ENCODE assay signal across 8 mouse cellular contexts in the genomic region with DNA sequence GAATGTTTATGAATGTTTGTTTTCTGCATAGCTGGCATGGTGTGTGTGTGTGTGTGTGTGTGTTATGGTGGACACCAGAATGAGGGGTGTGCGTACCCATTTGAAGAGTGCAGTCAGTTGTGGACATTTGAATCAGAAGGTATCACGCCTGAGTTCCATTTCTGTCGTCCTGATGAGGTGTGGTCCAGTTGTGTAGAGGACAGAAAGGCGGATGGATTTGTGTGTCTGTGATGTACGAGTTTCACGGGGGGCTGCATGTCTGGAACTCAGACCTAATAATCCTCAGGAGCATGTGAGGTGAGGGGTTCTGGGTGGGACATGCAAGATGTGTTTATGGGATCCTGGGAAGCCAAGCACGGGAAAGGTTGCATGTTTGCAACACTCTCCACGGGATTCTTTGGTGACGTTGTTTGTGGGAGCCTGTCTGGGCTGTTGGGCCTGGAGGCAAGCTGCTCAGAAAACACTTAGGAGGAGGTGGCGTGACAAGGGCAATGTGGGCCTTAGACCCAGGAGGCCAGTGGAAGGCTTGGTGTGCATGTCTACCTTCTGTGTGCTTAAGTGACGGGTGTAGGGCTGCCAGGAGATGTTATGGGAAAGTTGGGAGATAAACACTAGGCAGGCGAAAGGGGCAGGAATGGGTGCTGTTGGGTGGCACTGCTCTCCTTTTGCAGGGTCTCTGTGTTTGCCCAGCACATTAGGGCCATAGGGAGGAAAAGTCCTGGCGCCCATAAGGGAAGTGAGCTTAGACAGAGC. TPM values are rescaled to one million over a fixed set of nuclear protein-coding genes. Genes with fewer than 3 reads are reported as not detected.
DNase-seq lines count a peak whose midpoint lies in the region; ATAC-seq and TF ChIP-seq lines count a peak whose summit lies in the region.

No protein-coding gene starts in this region.

- peaks cover 16% of the 10 kb centered on the region for H3K27me3 ChIP-seq in erythroblast, embryonic 14.5 days (ENCODE audit: control insufficient read depth)
- no peaks in the 10 kb centered on the region for H3K27me3 ChIP-seq in midbrain, embryonic 11.5 days (ENCODE audit: control insufficient read depth, insufficient read depth, low read length)

- H3K36me3 ChIP-seq in erythroblast, embryonic 14.5 days (ENCODE audit: control insufficient read depth): no peaks in the 10 kb centered on the region
- no peaks in the 10 kb centered on the region for H3K36me3 ChIP-seq in midbrain, embryonic 11.5 days (ENCODE audit: control insufficient read depth, insufficient read depth, low read length)

- no peak for ATAC-seq in midbrain, embryonic 11.5 days (ENCODE audit: low FRiP score)

- peaks cover 31% of the 10 kb centered on the region for H3K4me1 ChIP-seq in erythroblast, embryonic 14.5 days (ENCODE audit: control insufficient read depth)
- peaks cover 5% of the 10 kb centered on the region; the same call in 1 of the 2 replicates for H3K4me1 ChIP-seq in midbrain, embryonic 11.5 days (ENCODE audit: control insufficient read depth, insufficient read depth, low read length)

- H3K4me2 ChIP-seq in midbrain, embryonic 11.5 days: peak overlapping the region; percentile 85

- no peak overlapping the region for H3K9ac ChIP-seq in midbrain, embryonic 11.5 days (ENCODE audit: low read length)

- 65% methylated on average over 13 of the region's 13 CpGs for WGBS in midbrain, embryonic 11.5 days

- peak overlapping the region; percentile 94 for H3K4me3 ChIP-seq in gastrocnemius, adult 2 months
- H3K4me3 ChIP-seq in erythroblast, embryonic 14.5 days (replicated peaks): peak overlapping the region; percentile 71
- peak overlapping the region; percentile 75 for H3K4me3 ChIP-seq in midbrain, embryonic 11.5 days (ENCODE audit: low read depth, low read length)

- TF ChIP-seq CTCF in gastrocnemius, adult 2 months (IDR thresholded peaks at IDR 0.05): no peak

- H3K9me3 ChIP-seq in erythroblast, embryonic 14.5 days (ENCODE audit: control insufficient read depth, low read length): no peaks in the 10 kb centered on the region
- H3K9me3 ChIP-seq in midbrain, embryonic 11.5 days (ENCODE audit: control insufficient read depth, low read length): no peaks in the 10 kb centered on the region

- H3K27ac ChIP-seq in gastrocnemius, adult 2 months: peak overlapping the region; percentile 99
- no peak overlapping the region for H3K27ac ChIP-seq in midbrain, embryonic 11.5 days (ENCODE audit: low read depth, low read length)

- DNase-seq in gastrocnemius, adult 2 months: no peak
- DNase-seq in gastrocnemius, postnatal 25 days: no peak
- DNase-seq in kidney, adult 9 months: peak; percentile 20
- DNase-seq in midbrain, embryonic 11.5 days (ENCODE audit: low spot score, missing footprints): peak; percentile 89
- no peak for DNase-seq in thymus, postnatal 14 days
- DNase-seq in layer of hippocampus, adult 11-12 months (ENCODE audit: low spot score): no peak
- no peak for DNase-seq in embryo, embryonic 10.5 days (ENCODE audit: low spot score)

- intact Hi-C loops in gastrocnemius, adult 2 months (cut with DNase I): no loop called here

RNA-seq across cellular contexts. Expression of gene Zbtb4, which starts 1.3 kb away (rescaled TPM):
- 10 to 100 TPM; 29.3 to 35.9 TPM for total RNA-seq in gastrocnemius, adult 2 months (2021)
- total RNA-seq in gastrocnemius, postnatal 25 days (2021): 10 to 100 TPM; 23.0 to 28.1 TPM
- 0.07 and 0.33 TPM in 2 replicates for polyA plus RNA-seq in erythroblast, embryonic 14.5 days (2012)
- polyA plus RNA-seq in midbrain, embryonic 11.5 days (2014; fragmentation: Nextera tagmentation; extraction: Ambion mirVana): 0.90 and 0.91 TPM in 2 replicates

RNA-seq across cellular contexts. Expression of gene Slc35g3, which starts 5.3 kb away (rescaled TPM):
- not detected for total RNA-seq in gastrocnemius, adult 2 months (2021)
- total RNA-seq in gastrocnemius, postnatal 25 days (2021): not detected
- polyA plus RNA-seq in erythroblast, embryonic 14.5 days (2012): not detected in 2 replicates
- polyA plus RNA-seq in midbrain, embryonic 11.5 days (2014; fragmentation: Nextera tagmentation; extraction: Ambion mirVana): not detected in 2 replicates

RNA-seq across cellular contexts. Expression of gene Polr2a, which starts 8.6 kb away (rescaled TPM):
- total RNA-seq in gastrocnemius, adult 2 months (2021): 10 to 100 TPM; 26.9 to 35.4 TPM
- total RNA-seq in gastrocnemius, postnatal 25 days (2021): 10 to 100 TPM; 24.7 to 27.5 TPM
- 14.2 and 14.3 TPM in 2 replicates for polyA plus RNA-seq in erythroblast, embryonic 14.5 days (2012)
- 52.4 and 54.1 TPM in 2 replicates for polyA plus RNA-seq in midbrain, embryonic 11.5 days (2014; fragmentation: Nextera tagmentation; extraction: Ambion mirVana)

RNA-seq across cellular contexts. Expression of gene Chrnb1, which starts 28.7 kb away (rescaled TPM):
- 10 to 100 TPM; 23.2 to 26.3 TPM for total RNA-seq in gastrocnemius, adult 2 months (2021)
- 10 to 100 TPM; 36.2 to 53.1 TPM for total RNA-seq in gastrocnemius, postnatal 25 days (2021)
- not detected in 2 replicates for polyA plus RNA-seq in erythroblast, embryonic 14.5 days (2012)
- 0.67 and 0.79 TPM in 2 replicates for polyA plus RNA-seq in midbrain, embryonic 11.5 days (2014; fragmentation: Nextera tagmentation; extraction: Ambion mirVana)

RNA-seq across cellular contexts. Expression of gene Fgf11, which starts 34.6 kb away (rescaled TPM):
- total RNA-seq in gastrocnemius, adult 2 months (2021): 1 to 10 TPM; 3.9 to 4.7 TPM
- total RNA-seq in gastrocnemius, postnatal 25 days (2021): 1 to 10 TPM; 6.3 to 6.7 TPM
- polyA plus RNA-seq in erythroblast, embryonic 14.5 days (2012): 0.01 TPM in 1 of 2 replicates, not detected in the other
- 1.3 and 1.5 TPM in 2 replicates for polyA plus RNA-seq in midbrain, embryonic 11.5 days (2014; fragmentation: Nextera tagmentation; extraction: Ambion mirVana)

Comparison
In these comparisons a context has a peak if more than half of its experiments do, and no peak if none do; other contexts are left out.
1. DNase-seq: peak in kidney, adult 9 months (single experiment) and midbrain, embryonic 11.5 days (single experiment); none in gastrocnemius, adult 2 months (single experiment), gastrocnemius, postnatal 25 days (single experiment), thymus, postnatal 14 days (single experiment), layer of hippocampus, adult 11-12 months (single experiment) and embryo, embryonic 10.5 days (single experiment).
2. Peak in every context shown above with its lines, with median percentiles within 50 percentile points of each other: H3K4me3 ChIP-seq.